Mouse (Mus musculus): Measurements from ENCODE around the gene Sox18. TPM values are rescaled to one million over a fixed set of nuclear protein-coding genes. Genes with fewer than 3 reads are reported as not detected.

Gene Sox18
- polyA plus RNA-seq (2012; rRNA removed) = 209 and 217 TPM in 2 replicates

GRCm38 (mm10) chr2:181671326-181671725, at the start of gene Sox18:
Gene Sox18, minus strand, starts transcription at chr2:181671640.

DNA sequence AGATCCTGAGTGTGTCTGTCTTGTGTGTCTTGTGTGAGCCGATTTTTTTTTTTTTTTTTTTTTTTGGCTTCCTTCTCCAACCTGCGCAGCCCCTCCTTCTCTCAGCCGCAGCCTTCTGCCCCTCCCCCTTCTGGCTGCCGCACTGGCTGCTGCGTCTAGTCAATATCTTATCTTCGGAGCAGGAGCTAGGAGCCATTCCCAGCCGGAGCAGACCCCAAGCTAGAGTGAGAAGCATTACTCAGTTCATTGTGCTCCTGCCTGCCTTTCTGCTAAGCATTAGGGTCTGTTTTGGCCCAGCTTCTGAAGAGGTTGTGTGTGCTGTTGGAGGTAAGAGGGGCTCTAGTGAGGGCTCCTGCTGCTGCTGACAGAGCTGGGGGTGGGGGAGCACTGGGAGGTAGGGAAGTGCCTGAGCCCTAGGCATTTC, 43.5 kb upstream of the Sox18 start, which contains the start of gene Oprl1:
TSS of gene Oprl1 (plus strand) at position 114 of the 424 bp plus-strand sequence.

DNA sequence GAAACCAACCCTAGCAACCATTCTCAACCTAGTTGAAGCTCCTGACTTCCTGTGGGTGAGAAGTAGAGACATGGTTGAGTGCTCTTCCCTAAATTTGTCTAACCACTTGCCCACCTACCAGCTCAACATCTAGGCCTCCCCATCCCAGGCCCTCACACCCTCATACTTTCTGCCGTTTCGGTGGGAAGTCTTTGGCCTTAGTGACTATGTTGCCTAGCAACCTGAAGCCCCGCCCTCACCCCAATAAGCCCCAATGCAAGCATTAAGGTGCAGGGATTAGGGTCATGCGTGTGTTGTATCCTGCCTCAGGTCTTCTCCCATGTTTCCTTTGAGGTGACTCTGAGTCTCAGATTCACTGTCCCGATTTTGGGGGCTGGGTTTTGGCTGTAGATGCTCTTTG, 26.8 kb upstream of the Sox18 start, which contains the start of gene Lkaaear1:
TSS of gene Lkaaear1 (minus strand) at position 202 of the 400 bp plus-strand sequence.

DNA sequence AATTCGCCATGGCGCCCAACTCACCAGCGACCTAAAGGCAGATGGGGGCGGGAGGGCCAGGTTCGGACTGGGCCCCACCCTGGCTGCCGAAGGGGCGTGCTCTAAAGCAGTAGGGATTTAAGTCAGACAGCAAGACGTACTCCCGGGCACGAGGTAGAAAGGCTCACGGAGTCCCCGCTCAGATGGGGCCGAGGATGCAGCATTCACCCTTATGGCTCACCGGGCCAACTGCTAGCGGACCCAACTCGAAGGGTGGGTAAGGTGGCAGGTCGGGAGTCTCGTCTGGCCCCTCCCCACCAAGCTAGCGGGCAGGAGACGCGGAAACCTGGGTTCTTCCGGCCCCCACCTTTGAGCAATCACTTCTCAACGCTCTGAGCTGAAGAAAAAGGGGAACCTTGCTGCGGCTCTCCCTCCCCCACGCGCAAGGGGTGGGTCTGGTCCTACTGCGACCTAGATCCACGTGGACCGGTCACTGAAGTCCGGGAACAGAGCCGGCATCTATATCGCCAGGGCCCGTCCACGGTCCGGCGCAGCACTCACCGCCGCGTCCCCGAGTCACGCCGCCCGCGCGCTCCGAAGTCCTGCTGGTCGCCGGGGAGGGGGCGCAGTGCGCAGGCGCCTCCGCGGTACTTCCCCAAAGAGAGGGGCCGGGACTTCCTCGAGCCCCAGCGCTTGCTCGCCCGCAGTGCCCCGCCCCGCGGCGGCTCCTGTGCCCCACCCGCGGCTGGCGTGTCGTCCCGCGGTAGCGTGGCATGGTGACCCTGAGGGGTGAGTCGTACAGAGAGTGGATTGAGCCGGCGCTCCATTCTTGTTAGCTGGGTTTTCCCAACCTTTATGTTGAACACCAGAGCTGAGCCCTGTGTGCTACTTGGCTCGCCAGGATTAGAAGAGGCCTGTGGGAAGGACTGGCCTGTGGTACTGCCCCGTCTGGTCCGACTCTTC, 22.2 kb upstream of the Sox18 start, which contains the start of gene Rgs19:
TSS of gene Rgs19 (minus strand) at position 639 of the 942 bp plus-strand sequence.

GRCm38 (mm10) chr2:181679951-181680715, 8.7 kb upstream of the Sox18 start, which contains the start of gene Tcea2:
Gene Tcea2, plus strand, starts transcription at chr2:181680310.

DNA sequence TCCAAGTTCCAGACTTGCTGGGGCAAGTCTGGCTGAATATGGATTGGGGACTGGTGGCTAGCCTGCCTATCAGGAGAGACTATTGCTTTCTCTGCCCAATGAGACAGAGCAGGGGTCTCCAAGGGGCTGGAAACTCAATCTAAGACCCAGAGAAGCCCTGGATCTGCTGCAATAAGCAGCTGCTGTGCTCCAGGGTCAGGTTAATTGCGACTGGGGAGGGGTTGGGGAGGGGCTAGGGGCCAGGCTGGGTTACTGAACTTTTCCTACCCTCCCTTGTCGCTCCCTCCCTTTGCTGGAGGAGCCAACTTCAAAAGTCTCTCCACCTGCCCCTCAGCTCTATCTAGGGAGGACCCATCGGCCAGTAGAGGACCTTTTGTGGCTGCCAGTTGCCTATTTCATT, 14.7 kb downstream of the Sox18 start, which contains the start of gene Gm29797:
TSS of gene Gm29797 (plus strand) at position 301 of the 400 bp plus-strand sequence.

Other genes starting within 250 kb of the Sox18 start
- 16.7 and 16.9 TPM in 2 replicates for gene Zbtb46, start 212.2 kb downstream of the Sox18 start, polyA plus RNA-seq (2012; rRNA removed)
- gene Abhd16b, start 178.4 kb downstream of the Sox18 start, polyA plus RNA-seq (2012; rRNA removed) = 0.14 and 0.43 TPM in 2 replicates
- gene Tpd52l2, start 174.5 kb downstream of the Sox18 start, polyA plus RNA-seq (2012; rRNA removed) = 62.8 and 108 TPM in 2 replicates
- 61.5 and 73.6 TPM in 2 replicates for gene Dnajc5, start 151.2 kb downstream of the Sox18 start, polyA plus RNA-seq (2012; rRNA removed)
- 146 and 181 TPM in 2 replicates for gene Uckl1, start 86.7 kb downstream of the Sox18 start, polyA plus RNA-seq (2012; rRNA removed)
- gene Prpf6, start 79.8 kb downstream of the Sox18 start, polyA plus RNA-seq (2012; rRNA removed) = 21.1 and 26.7 TPM in 2 replicates
- 108 and 116 TPM in 2 replicates for gene Zfp512b, start 78.8 kb downstream of the Sox18 start, polyA plus RNA-seq (2012; rRNA removed)
- 41.9 and 44.3 TPM in 2 replicates for gene Samd10, start 72.4 kb downstream of the Sox18 start, polyA plus RNA-seq (2012; rRNA removed)
- gene Gm29797, start 14.6 kb downstream of the Sox18 start, polyA plus RNA-seq (2012; rRNA removed) = 0.62 and 1.0 TPM in 2 replicates
- gene Tcea2, start 8.7 kb upstream of the Sox18 start, polyA plus RNA-seq (2012; rRNA removed) = 32.8 and 33.7 TPM in 2 replicates
- 119 and 136 TPM in 2 replicates for gene Rgs19, start 22.3 kb upstream of the Sox18 start, polyA plus RNA-seq (2012; rRNA removed)
- gene Lkaaear1, start 26.8 kb upstream of the Sox18 start, polyA plus RNA-seq (2012; rRNA removed) = not detected in 2 replicates
- gene Oprl1, start 43.4 kb upstream of the Sox18 start, polyA plus RNA-seq (2012; rRNA removed) = 0.93 and 1.5 TPM in 2 replicates
- 0.07 and 0.08 TPM in 2 replicates for gene Myt1, start 91.7 kb upstream of the Sox18 start, polyA plus RNA-seq (2012; rRNA removed)
- gene Pcmtd2, start 166.2 kb upstream of the Sox18 start, polyA plus RNA-seq (2012; rRNA removed) = 14.8 and 18.6 TPM in 2 replicates
- gene Polr3k, start 192.7 kb upstream of the Sox18 start, polyA plus RNA-seq (2012; rRNA removed) = 3.1 and 4.5 TPM in 2 replicates